Mouse (Mus musculus) kidney, embryonic 14.5 days (tissue): Measurements from ENCODE around the gene Hist1h3i. TPM values are rescaled to one million over a fixed set of nuclear protein-coding genes. Genes with fewer than 3 reads are reported as not detected.
"Not testable (repeated sequence)": the region's sequence is repeated elsewhere in the genome, so short reads cannot be mapped to it uniquely, and the experiment has no call there.

Experiments
- ATAC-seq: fragments of 200-750 bp; cut with Nextera tagmentation; 2 replicates; pipeline ENCODE4 v1.8.0; 2017; ENCODE audit warnings: moderate number of reproducible peaks, mild to moderate bottlenecking, moderate TSS enrichment, moderate library complexity; ENCODE audit not compliant: low FRiP score, low TSS enrichment
- H3K27ac ChIP-seq: fragments of 300-500 bp; sonication (generic); 2 replicates; pipeline ENCODE4 v1.5.1; 2014; ENCODE audit warnings: low read depth, mild to moderate bottlenecking, low read length, moderate library complexity, mixed read lengths
- H3K27me3 ChIP-seq: fragments of 300-500 bp; sonication (generic); 2 replicates; pipeline ENCODE4 v1.6.1; 2014; ENCODE audit warnings: mild to moderate bottlenecking, low read length; ENCODE audit not compliant: control insufficient read depth, insufficient read depth
- H3K36me3 ChIP-seq: fragments of 300-500 bp; sonication (generic); 2 replicates; pipeline ENCODE4 v1.6.1; 2014; ENCODE audit warnings: low read length, mixed read lengths; ENCODE audit not compliant: control insufficient read depth, insufficient read depth
- H3K4me1 ChIP-seq: fragments of 300-500 bp; sonication (generic); 2 replicates; pipeline ENCODE4 v1.6.1; 2014; ENCODE audit warnings: low read length, mixed read lengths; ENCODE audit not compliant: control insufficient read depth, insufficient read depth
- H3K4me2 ChIP-seq: fragments of 300-500 bp; sonication (generic); replicated peaks from 2 replicates; pipeline ENCODE4 v1.6.1; 2014; ENCODE audit warnings: low read depth, mild to moderate bottlenecking, low read length
- H3K4me3 ChIP-seq: fragments of 300-500 bp; sonication (generic); 2 replicates; pipeline ENCODE4 v1.5.1; 2014; ENCODE audit warnings: mild to moderate bottlenecking, low read length
- H3K9ac ChIP-seq: fragments of 300-500 bp; sonication (generic); 2 replicates; pipeline ENCODE4 v1.6.1; 2014; ENCODE audit warnings: low read depth, mild to moderate bottlenecking, low read length, moderate library complexity
- H3K9me3 ChIP-seq: fragments of 300-500 bp; sonication (generic); 2 replicates; pipeline ENCODE4 v1.6.1; 2016; ENCODE audit warnings: low read length; ENCODE audit not compliant: control insufficient read depth
- WGBS: fragments of 180-500 bp; shearing (Covaris S2); extraction: QIAGEN DNeasy Blood & Tissue Kit; methylation state at CpG from one replicate; pipeline ENCODE4 v1.1.7; 2014; 5-methylcytosine and 5-hydroxymethylcytosine counted together
- polyA plus RNA-seq: library from polyadenylated mRNA; unstranded; fragments of >200 nt; fragmentation: Nextera tagmentation; extraction: Ambion mirVana; gene quantifications from 2 replicates; pipeline ENCODE4 v1.2.1, GENCODE M21; 2014

The Hist1h3i gene
- 212 and 289 TPM in 2 replicates for polyA plus RNA-seq

- under 1% methylated on average over 15 of the region's 20 CpGs for WGBS
- no peaks in the 10 kb centered on the region for H3K36me3 ChIP-seq
- peak; percentile 71 for ATAC-seq
- H3K27ac ChIP-seq = peak within 1 kb of the TSS; percentile 95
- peak within 1 kb of the TSS; percentile 63 for H3K9ac ChIP-seq
- peak within 1 kb of the TSS; percentile 45 for H3K4me3 ChIP-seq
- no peaks in the 10 kb centered on the region for H3K9me3 ChIP-seq
- peak within 1 kb of the TSS; percentile 44 for H3K4me2 ChIP-seq
- H3K27me3 ChIP-seq = no peaks in the 10 kb centered on the region
- peaks cover 20% of the 10 kb centered on the region for H3K4me1 ChIP-seq
These were observed at the start of gene Hist1h3i for GRCm38 (mm10) chr13:21783255-21783617. TSS of gene Hist1h3i (minus strand) at chr13:21783370.

- not testable (repeated sequence) for H3K4me1 ChIP-seq, H3K36me3 ChIP-seq, H3K27me3 ChIP-seq, H3K9me3 ChIP-seq, H3K9ac ChIP-seq, H3K4me2 ChIP-seq
- Histone ChIP-seq H3K27ac (0 out of 2 replicates have a peak within 1 kb of the TSS, but pooled peaks have one; percentile 59), H3K4me3 (peak within 1 kb of the TSS; percentile 10; the same call in 1 of the 2 replicates)
- ATAC-seq = peak; percentile 88
- 0% methylated on average over 18 of the region's 58 CpGs for WGBS
These were observed 48.5 kb upstream of the Hist1h3i start, which contains the start of gene Hist1h4n for GRCm38 (mm10) chr13:21831418-21832394. TSS of gene Hist1h4n (minus strand) at chr13:21832196.

GRCm38 (mm10) chr13:21830344-21830743 lies 47.2 kb upstream of the Hist1h3i start:
- no peaks in the 10 kb centered on the region for H3K27me3 ChIP-seq
- ATAC-seq = no peak
- H3K9ac ChIP-seq = 0 out of 2 replicates have a peak overlapping the region, but pooled peaks have one; percentile 12
- H3K4me1 ChIP-seq = no peaks in the 10 kb centered on the region
- no peak overlapping the region for H3K4me2 ChIP-seq
- peak overlapping the region; percentile 30; the same call in 1 of the 2 replicates for H3K27ac ChIP-seq
- 93% methylated on average over 10 of the region's 10 CpGs for WGBS
- H3K4me3 ChIP-seq = no peak overlapping the region
- no peaks in the 10 kb centered on the region for H3K36me3 ChIP-seq
- no peaks in the 10 kb centered on the region for H3K9me3 ChIP-seq

- 91% methylated on average over 3 of the region's 3 CpGs for WGBS
- no peaks in the 10 kb centered on the region for H3K9me3 ChIP-seq
- no peak overlapping the region for H3K4me2 ChIP-seq
- no peaks in the 10 kb centered on the region for H3K4me1 ChIP-seq
- H3K36me3 ChIP-seq = no peaks in the 10 kb centered on the region
- H3K9ac ChIP-seq = no peak overlapping the region
- no peak for ATAC-seq
- H3K4me3 ChIP-seq = no peak overlapping the region
- no peaks in the 10 kb centered on the region for H3K27me3 ChIP-seq
- no peak overlapping the region for H3K27ac ChIP-seq
These were observed 45.3 kb upstream of the Hist1h3i start for GRCm38 (mm10) chr13:21828511-21828910.

GRCm38 (mm10) chr13:21820082-21820890 lies 37.1 kb upstream of the Hist1h3i start:
- H3K4me2 ChIP-seq, ATAC-seq, H3K9ac ChIP-seq, H3K27ac ChIP-seq, H3K36me3 ChIP-seq, H3K9me3 ChIP-seq, H3K4me1 ChIP-seq, H3K4me3 ChIP-seq, H3K27me3 ChIP-seq: not testable (repeated sequence)
- WGBS = 74% methylated on average over 5 of the region's 16 CpGs

- 1% methylated on average over 10 of the region's 14 CpGs for WGBS
- peak; percentile 62 for ATAC-seq
- not testable (repeated sequence) for H3K9me3 ChIP-seq, H3K4me2 ChIP-seq, H3K36me3 ChIP-seq, H3K27me3 ChIP-seq, H3K4me1 ChIP-seq, H3K27ac ChIP-seq
- Histone ChIP-seq H3K9ac (peak overlapping the region; percentile 28; the same call in 1 of the 2 replicates), H3K4me3 (peak overlapping the region; percentile 16; the same call in 1 of the 2 replicates)
These were observed 28.9 kb upstream of the Hist1h3i start for GRCm38 (mm10) chr13:21812092-21812491.

GRCm38 (mm10) chr13:21811539-21811938 lies 28.4 kb upstream of the Hist1h3i start, which contains the start of gene Hist1h4m:
TSS of gene Hist1h4m (plus strand) at chr13:21811746.
- ATAC-seq = peak; percentile 69
- H3K27ac ChIP-seq = not testable (repeated sequence)

GRCm38 (mm10) chr13:21811074-21811473 lies 27.9 kb upstream of the Hist1h3i start:
- H3K36me3 ChIP-seq, H3K27ac ChIP-seq, H3K4me3 ChIP-seq, H3K9me3 ChIP-seq, H3K4me2 ChIP-seq, H3K9ac ChIP-seq, H3K4me1 ChIP-seq, H3K27me3 ChIP-seq: not testable (repeated sequence)
- peak; percentile 33; the same call in 1 of the 2 replicates for ATAC-seq
- WGBS = no CpG with 5 or more reads among the region's 8 CpGs

More at GRCm38 (mm10) chr13:21811539-21811938, 28.4 kb upstream of the Hist1h3i start, which contains the start of gene Hist1h4m:
- no CpG with 5 or more reads among the region's 24 CpGs for WGBS
- H3K36me3 ChIP-seq, H3K27me3 ChIP-seq, H3K4me2 ChIP-seq, H3K4me1 ChIP-seq, H3K9me3 ChIP-seq: not testable (repeated sequence)
- H3K9ac ChIP-seq = peak within 1 kb of the TSS; percentile 28; the same call in 1 of the 2 replicates
- H3K4me3 ChIP-seq = peak within 1 kb of the TSS; percentile 16; the same call in 1 of the 2 replicates
